Comparison of ENCODE assay signal across 8 mouse cellular contexts in the genomic region with DNA sequence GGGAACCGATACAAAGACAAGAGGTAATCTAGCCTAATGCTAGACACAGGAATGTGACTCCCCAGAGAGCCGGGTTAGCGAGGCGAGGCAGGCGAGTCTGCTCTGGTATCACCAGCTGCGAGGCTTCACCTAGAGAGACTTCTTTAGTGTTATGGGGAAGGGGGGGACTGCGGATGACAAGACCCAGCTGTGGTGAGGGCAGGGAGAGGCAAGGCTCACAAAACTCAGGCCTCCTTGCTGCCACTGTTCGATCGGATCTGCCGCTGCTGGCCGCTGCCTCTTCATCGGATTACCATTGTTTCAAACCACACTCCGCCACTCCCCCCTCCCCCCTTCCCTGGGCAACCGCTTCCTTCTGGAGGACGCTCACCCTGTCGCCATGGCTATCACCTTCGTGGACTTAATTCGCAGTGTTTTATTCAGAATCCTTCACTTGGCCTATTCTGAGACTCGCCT. TPM values are rescaled to one million over a fixed set of nuclear protein-coding genes. Genes with fewer than 3 reads are reported as not detected.
DNase-seq lines count a peak whose midpoint lies in the region; ATAC-seq and TF ChIP-seq lines count a peak whose summit lies in the region.

No protein-coding gene starts in this region.

- no peaks in the 10 kb centered on the region for H3K9me3 ChIP-seq in forebrain, embryonic 16.5 days (ENCODE audit: control insufficient read depth, low read length)
- H3K9me3 ChIP-seq in neural tube, embryonic 14.5 days (ENCODE audit: control insufficient read depth, low read length) = no peaks in the 10 kb centered on the region

- 0 out of 2 replicates have a peak, but pooled peaks have one; percentile 34 for TF ChIP-seq POLR2A in lung, adult 2 months (IDR thresholded peaks at IDR 0.05; ENCODE audit: borderline replicate concordance, extremely low read depth, low read depth, low read length)

- no peaks in the 10 kb centered on the region for H3K27me3 ChIP-seq in forebrain, embryonic 16.5 days (replicated peaks; ENCODE audit: control insufficient read depth, insufficient read depth, low read length)
- no peaks in the 10 kb centered on the region for H3K27me3 ChIP-seq in neural tube, embryonic 14.5 days (ENCODE audit: control insufficient read depth, insufficient read depth, low read length)

- TF ChIP-seq CTCF in lung, adult 2 months (IDR thresholded peaks at IDR 0.05; ENCODE audit: insufficient read depth, low read length) = no peak

- WGBS in forebrain, embryonic 16.5 days = 1% methylated on average over 19 of the region's 19 CpGs
- WGBS in lung, adult 2 months = 5% methylated on average over 19 of the region's 19 CpGs
- WGBS in neural tube, embryonic 14.5 days = 1% methylated on average over 19 of the region's 19 CpGs

- no peaks in the 10 kb centered on the region for H3K36me3 ChIP-seq in forebrain, embryonic 16.5 days (ENCODE audit: control insufficient read depth, insufficient read depth)
- no peaks in the 10 kb centered on the region for H3K36me3 ChIP-seq in neural tube, embryonic 14.5 days (ENCODE audit: control insufficient read depth, insufficient read depth, low read length)

- no peak overlapping the region for H3K27ac ChIP-seq in forebrain, embryonic 16.5 days (ENCODE audit: low read length)
- H3K27ac ChIP-seq in neural tube, embryonic 14.5 days (ENCODE audit: low read depth, low read length) = peak overlapping the region; percentile 76

- DNase-seq in T-cell, adult 2 months (ENCODE audit: low spot score) = peak; percentile 16
- peak; percentile 37 for DNase-seq in kidney, adult 11 months
- DNase-seq in lung, adult 2 months = peak; percentile 58
- no peak for DNase-seq in layer of hippocampus, adult 18-20 months (ENCODE audit: low spot score in 2 of 2)
- no peak for DNase-seq in left cerebral cortex, postnatal 36 days (ENCODE audit: low spot score in 2 of 2)

- ATAC-seq in CD4-positive, CD25-positive, alpha-beta regulatory T cell, adult 4 months = peak; percentile 39
- ATAC-seq in forebrain, embryonic 16.5 days = peak; percentile 56; the same call in 1 of the 2 replicates
- ATAC-seq in neural tube, embryonic 14.5 days (ENCODE audit: low read depth) = peak; percentile 90

- peak overlapping the region; percentile 33 for H3K4me3 ChIP-seq in forebrain, embryonic 16.5 days (replicated peaks; ENCODE audit: low read length)
- peak overlapping the region; percentile 33 for H3K4me3 ChIP-seq in lung, adult 2 months (replicated peaks; ENCODE audit: extremely low read depth, low read depth, low read length)
- H3K4me3 ChIP-seq in neural tube, embryonic 14.5 days (ENCODE audit: low read depth, low read length) = peak overlapping the region; percentile 20; the same call in 1 of the 2 replicates

- intact Hi-C loops in left cerebral cortex, postnatal 36 days (cut with DNase I) = no loop called here

- H3K4me2 ChIP-seq in forebrain, embryonic 16.5 days (ENCODE audit: low read length) = peak overlapping the region; percentile 59
- peak overlapping the region; percentile 42 for H3K4me2 ChIP-seq in neural tube, embryonic 14.5 days (ENCODE audit: low read depth, low read length)

- peaks cover 13% of the 10 kb centered on the region for H3K4me1 ChIP-seq in forebrain, embryonic 16.5 days (replicated peaks; ENCODE audit: control insufficient read depth, insufficient read depth, low read length)
- peaks cover 3% of the 10 kb centered on the region; the same call in 1 of the 2 replicates for H3K4me1 ChIP-seq in lung, adult 2 months (ENCODE audit: control insufficient read depth, insufficient read depth, low read length)
- H3K4me1 ChIP-seq in neural tube, embryonic 14.5 days (ENCODE audit: control insufficient read depth, insufficient read depth, low read length) = peaks cover 4% of the 10 kb centered on the region; the same call in 1 of the 2 replicates

- H3K9ac ChIP-seq in forebrain, embryonic 16.5 days (replicated peaks; ENCODE audit: low read depth, low read length) = peak overlapping the region; percentile 45
- H3K9ac ChIP-seq in neural tube, embryonic 14.5 days (replicated peaks; ENCODE audit: low read depth, low read length) = peak overlapping the region; percentile 45; the same call in 1 of the 2 replicates

RNA-seq across cellular contexts. Expression of gene Ranbp9, which starts 22.3 kb away (rescaled TPM):
- 10 to 100 TPM; 28.3 to 45.2 TPM for polyA plus RNA-seq in CD4-positive, CD25-positive, alpha-beta regulatory T cell, adult 4 months (2017; shearing (Covaris generic))
- polyA plus RNA-seq in forebrain, embryonic 16.5 days (2015; fragmentation: Nextera tagmentation; extraction: Ambion mirVana) = 11.9 and 12.1 TPM in 2 replicates
- polyA plus RNA-seq in lung, adult 2 months (2012; rRNA removed) = 17.1 and 17.7 TPM in 2 replicates
- polyA plus RNA-seq in neural tube, embryonic 14.5 days (2014; fragmentation: Nextera tagmentation; extraction: Ambion mirVana) = 18.1 and 19.2 TPM in 2 replicates
- 10 to 100 TPM; 86.0 to 88.0 TPM for total RNA-seq in layer of hippocampus, adult 18-20 months (2021)
- 10 to 100 TPM; 95.4 to 99.3 TPM for total RNA-seq in left cerebral cortex, postnatal 36 days (2021)

RNA-seq across cellular contexts. Expression of gene Mcur1, which starts 56.6 kb away (rescaled TPM):
- polyA plus RNA-seq in CD4-positive, CD25-positive, alpha-beta regulatory T cell, adult 4 months (2017; shearing (Covaris generic)) = 10 to 100 TPM; 15.1 to 17.6 TPM
- polyA plus RNA-seq in forebrain, embryonic 16.5 days (2015; fragmentation: Nextera tagmentation; extraction: Ambion mirVana) = 6.9 TPM in 2 replicates
- polyA plus RNA-seq in lung, adult 2 months (2012; rRNA removed) = 23.2 and 24.3 TPM in 2 replicates
- polyA plus RNA-seq in neural tube, embryonic 14.5 days (2014; fragmentation: Nextera tagmentation; extraction: Ambion mirVana) = 8.6 and 9.9 TPM in 2 replicates
- total RNA-seq in layer of hippocampus, adult 18-20 months (2021) = 10 to 100 TPM; 21.5 to 22.5 TPM
- total RNA-seq in left cerebral cortex, postnatal 36 days (2021) = 10 to 100 TPM; 14.9 to 18.5 TPM

Comparison
In these comparisons a context has a peak if more than half of its experiments do, and no peak if none do; other contexts are left out.
1. ATAC-seq: peak in every context shown above with its lines; median percentile 90 in neural tube, embryonic 14.5 days; 56 in forebrain, embryonic 16.5 days; 39 in CD4-positive, CD25-positive, alpha-beta regulatory T cell, adult 4 months.
2. DNase-seq: peak in T-cell, adult 2 months (single experiment), kidney, adult 11 months (single experiment) and lung, adult 2 months (single experiment); none in layer of hippocampus, adult 18-20 months (0 of 2) and left cerebral cortex, postnatal 36 days (0 of 2).
3. Peak in every context shown above with its lines, with median percentiles within 50 percentile points of each other: H3K4me3 ChIP-seq.